Mouse (Mus musculus): ENCODE data around the gene Espnl.

Espnl gene

GRCm38 (mm10) chr1:91324646-91325045, 2.8 kb downstream of the Espnl start:
- no peak for DNase-seq (ENCODE audit: low spot score)

DNA sequence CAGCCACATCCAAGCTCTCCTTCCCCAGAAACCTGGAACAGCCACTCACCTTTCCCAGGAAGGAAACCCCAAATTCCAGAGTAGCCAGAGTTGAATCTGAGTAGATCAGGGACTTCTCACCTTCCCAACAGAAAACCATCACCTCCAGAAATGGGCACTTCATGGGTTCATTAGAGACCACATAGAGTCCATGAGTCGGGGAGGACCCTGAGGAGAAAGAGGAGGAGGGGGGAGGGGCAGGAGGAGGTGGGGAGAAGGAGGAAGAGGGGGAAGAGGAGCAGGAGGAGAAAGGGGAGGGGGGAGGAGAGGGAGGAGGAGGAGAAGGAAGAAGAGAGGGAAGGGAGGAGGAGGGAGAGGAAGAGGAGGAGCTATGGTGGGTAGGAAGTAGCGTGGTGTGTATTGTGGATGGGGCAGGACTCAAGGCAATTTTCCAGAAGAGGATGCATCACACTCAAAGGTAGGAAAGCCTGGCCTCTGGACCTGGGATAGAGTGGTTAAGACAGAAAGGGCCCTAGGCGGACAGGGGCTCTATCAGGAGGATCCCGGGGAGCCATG, 3.7 kb downstream of the Espnl start:
- no peak for DNase-seq (ENCODE audit: low spot score)

GRCm38 (mm10) chr1:91332102-91332501, 10.2 kb downstream of the Espnl start:
- no peak for DNase-seq (ENCODE audit: low spot score)

- DNase-seq (ENCODE audit: low spot score) = no peak
Observed at GRCm38 (mm10) chr1:91333582-91333981, 11.7 kb downstream of the Espnl start.

GRCm38 (mm10) chr1:91337355-91337754, 15.5 kb downstream of the Espnl start:
- no peak for DNase-seq (ENCODE audit: low spot score)

DNA sequence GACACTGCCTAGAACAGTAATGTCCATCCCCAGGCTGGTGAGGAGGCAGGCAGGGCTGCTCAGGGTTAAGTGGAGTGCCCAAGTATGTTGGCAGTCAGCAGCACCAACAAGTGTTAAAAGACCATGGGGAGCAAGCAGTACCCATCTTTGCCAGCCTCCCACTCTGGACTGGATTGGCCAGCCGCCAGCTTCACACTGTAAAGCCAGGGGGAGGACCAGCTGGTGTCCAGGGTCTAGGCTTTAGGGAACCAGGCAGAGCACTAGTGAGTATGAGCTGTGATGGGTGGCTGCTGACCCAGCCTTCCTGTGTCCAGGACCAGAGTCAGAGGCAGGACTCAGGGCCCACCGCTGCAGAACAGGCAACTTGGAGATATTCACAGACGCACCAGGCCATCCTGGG, 22.1 kb downstream of the Espnl start:
- no peak for DNase-seq (ENCODE audit: low spot score)

GRCm38 (mm10) chr1:91344921-91345685, 23.2 kb downstream of the Espnl start:
- DNase-seq (ENCODE audit: low spot score) = no peak

DNA sequence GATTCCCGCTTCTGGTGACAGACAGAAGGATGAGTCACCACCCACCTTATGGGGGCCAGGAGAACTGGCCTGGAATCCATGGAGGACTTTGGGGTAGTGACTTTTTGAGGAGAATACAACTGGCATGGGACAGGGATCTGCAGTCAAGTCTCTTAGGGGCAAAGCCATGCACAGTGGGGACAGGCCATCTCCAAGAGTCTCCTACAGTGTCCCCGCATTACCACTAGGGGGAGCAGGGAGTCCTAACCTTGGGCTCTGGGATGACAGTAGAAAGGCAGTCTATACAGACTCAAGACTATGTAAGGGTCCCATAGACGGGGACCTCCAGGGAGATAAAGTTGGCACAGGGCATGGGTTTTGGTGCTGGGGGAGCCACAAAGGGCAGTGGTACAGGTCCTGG, 25.0 kb downstream of the Espnl start:
- DNase-seq (ENCODE audit: low spot score) = no peak

GRCm38 (mm10) chr1:91350841-91351240, 29.0 kb downstream of the Espnl start, which contains the start of gene Klhl30:
Klhl30 (plus strand) TSS chr1:91351016.
- DNase-seq (ENCODE audit: low spot score) = no peak

- no peak for DNase-seq (ENCODE audit: low spot score)
Observed at GRCm38 (mm10) chr1:91351249-91351648, 29.4 kb downstream of the Espnl start.

DNA sequence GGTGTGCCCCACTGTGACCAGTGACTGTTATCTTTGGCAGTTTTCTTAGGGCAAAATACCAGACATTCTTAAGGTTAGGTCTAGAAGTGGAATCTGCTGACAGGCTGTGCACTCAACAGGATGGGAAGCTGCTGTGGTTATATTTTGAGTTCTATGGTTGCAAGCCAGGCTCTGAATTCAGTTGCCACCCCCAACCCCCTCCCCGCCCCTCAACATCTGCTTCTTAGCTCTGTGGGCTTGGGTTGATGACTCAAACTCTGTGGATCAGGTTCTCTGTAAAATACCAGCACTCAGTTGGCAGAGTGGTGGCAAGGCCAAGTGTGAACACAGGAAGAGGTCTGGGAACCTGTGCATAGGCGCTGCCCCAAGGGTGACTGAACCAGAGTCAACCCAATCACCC, 30.4 kb downstream of the Espnl start:
- DNase-seq (ENCODE audit: low spot score) = no peak

- no peak for DNase-seq (ENCODE audit: low spot score)
Observed at GRCm38 (mm10) chr1:91356105-91356504, 34.2 kb downstream of the Espnl start.

DNA sequence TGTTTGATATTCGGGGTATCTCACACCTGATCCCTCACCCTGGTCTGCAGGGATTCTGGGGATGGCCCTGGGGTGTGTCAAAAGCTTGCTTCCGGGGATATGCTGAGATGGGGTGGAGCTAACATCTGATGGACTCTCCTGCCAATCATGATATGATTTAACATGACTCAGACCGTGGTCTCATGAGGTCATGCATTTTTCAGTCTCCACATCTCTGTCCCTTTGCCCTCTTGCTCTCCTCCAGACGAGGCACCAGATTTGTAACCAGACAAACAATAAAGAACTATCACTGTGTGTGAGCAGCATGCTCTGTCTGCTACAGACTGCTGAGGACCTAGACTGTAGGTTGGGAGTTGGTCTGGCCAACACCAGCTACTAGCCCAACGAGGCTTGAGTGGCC, 40.2 kb downstream of the Espnl start:
- no peak for DNase-seq (ENCODE audit: low spot score)

DNA sequence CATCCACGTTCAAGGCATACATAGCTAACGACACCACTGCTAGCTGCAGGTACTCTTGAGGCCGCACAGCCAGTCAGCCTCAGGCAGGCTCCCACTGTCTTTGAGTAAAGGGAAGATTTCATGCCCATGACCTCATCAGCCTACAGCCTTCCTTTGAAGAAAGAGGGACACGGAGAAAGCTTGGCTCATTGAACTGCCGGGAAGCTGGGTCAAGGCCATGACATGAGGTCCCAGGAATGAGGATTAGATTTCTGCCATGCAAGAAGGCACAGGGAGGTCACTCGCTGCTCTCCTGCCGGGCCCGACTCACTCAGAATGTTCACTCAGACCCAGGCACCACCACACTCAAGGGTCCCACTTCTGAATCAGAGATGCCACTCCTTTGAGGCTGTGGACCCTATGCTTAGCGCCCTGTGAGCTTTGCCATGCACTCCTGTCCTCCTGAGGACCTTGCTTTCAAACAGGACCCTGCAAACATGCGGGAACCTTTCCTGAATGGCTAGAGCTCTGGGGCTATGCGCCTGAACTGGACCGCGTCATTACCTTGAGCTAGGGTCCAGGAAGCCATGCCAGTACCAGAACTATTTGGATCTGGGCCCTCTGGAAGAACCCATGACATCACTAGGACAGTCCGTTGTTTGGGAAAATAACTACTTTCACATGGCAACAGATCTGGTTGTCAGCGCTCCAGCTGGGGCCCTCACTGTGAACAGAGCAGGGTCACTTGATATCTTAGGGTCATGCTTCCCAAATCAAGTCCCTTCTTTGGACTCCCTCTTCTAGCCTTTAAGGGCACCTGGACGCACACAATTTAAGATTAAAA, 43.2 kb downstream of the Espnl start:
- DNase-seq (ENCODE audit: low spot score) = no peak

- DNase-seq (ENCODE audit: low spot score) = no peak
Observed at GRCm38 (mm10) chr1:91365816-91366214, 43.9 kb downstream of the Espnl start.

DNA sequence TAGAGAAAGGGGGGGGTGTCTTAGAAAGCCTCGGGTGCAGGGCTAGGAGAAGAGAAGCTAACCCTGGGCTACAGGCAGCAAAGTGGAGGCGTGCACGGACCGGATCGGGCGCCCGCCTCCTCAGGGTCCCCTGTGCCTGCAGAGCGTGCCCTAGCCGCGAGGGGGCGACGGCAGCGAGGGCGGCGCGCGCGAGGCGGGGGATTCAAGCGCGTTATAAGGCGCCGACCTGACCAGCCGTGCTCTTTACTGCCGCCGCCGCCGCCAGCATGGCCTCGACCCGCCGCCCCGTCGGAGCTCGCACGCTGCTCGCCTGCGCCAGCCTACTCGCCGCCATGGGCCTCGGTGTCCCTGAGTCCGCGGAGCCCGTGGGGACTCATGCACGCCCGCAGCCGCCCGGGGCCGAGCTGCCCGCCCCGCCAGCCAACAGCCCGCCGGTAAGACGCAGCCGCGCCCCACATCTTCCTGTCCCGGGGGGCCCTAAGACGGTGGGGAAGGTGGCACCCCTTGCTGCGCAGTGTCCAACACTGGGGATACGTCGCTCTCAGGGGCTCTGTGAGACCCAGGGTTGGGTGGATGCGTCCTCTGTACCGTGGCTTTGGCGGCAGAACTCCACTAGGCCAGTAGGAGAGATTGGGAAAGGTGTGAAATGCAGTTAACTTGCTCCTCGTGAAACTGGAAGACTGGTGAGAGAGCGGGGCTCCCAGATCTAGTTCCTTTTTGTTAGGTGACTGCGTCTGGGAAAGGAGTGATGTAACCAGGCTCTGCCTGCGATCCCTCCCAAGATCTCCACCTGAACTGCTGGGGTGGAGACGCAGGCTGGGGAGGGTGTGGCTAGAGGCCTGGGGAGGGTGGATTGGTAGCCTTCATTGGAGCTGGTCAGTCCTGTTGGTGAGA, 44.6 kb downstream of the Espnl start, which contains the start of gene Erfe:
TSS of gene Erfe (plus strand) at position 216 of the 894 bp plus-strand sequence.
- DNase-seq (ENCODE audit: low spot score) = no peak

DNA sequence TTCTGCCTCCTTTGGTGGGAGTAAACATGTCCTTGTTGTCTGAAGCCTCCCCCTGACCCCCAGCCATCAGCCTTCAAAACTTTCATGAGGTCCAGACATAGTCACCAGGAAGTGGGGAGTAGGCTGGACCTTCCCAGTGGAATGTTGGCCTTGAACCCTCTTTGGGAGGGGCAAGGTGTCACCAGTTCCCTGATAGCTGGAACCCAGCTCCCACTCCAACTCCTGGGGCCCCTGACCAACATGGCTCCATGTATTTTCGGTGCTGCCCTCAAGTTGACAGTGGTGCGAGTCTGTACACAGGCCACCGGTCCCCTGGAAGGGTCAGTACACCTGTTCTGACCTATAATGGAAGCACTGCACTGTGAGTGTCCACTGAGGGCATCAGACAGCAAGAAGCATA, 45.4 kb downstream of the Espnl start:
- no peak for DNase-seq (ENCODE audit: low spot score)

- no peak for DNase-seq (ENCODE audit: low spot score)
Observed at GRCm38 (mm10) chr1:91369408-91369807, 47.5 kb downstream of the Espnl start.

DNA sequence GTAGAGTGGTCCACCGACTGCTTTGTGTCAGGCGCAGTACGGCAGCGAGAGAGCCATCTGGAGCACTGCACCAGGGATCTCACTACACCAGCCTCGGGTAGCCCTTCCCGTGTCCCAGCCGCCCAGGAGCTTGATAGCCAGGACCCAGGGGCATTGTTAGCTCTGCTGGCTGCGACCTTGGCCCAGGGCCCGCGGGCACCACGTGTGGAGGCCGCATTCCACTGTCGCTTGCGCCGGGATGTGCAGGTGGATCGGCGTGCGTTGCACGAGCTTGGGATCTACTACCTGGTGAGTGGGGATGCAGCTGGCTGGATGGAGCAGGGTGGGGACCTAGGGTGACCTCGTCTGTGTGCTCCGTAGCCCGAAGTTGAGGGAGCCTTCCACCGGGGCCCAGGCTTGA, 48.2 kb downstream of the Espnl start:
- no peak for DNase-seq (ENCODE audit: low spot score)

GRCm38 (mm10) chr1:91373414-91373835, 51.5 kb downstream of the Espnl start:
- DNase-seq (ENCODE audit: low spot score) = no peak

- no peak for DNase-seq (ENCODE audit: low spot score)
Observed at GRCm38 (mm10) chr1:91380453-91381090, 58.7 kb downstream of the Espnl start.

Measured in left cerebral cortex, adult 11 months (tissue).